36 mouse cellular contexts compared by ENCODE assay signal in genomic region chr5:95964940-95965339, GRCm38 (mm10). TPM values are rescaled to one million over a fixed set of nuclear protein-coding genes. Genes with fewer than 3 reads are reported as not detected.
"Had no signal": no experiment of that assay in that cellular context is flagged by ENCODE, and none has a peak within 500 bp of the region (broad histone marks: within the 10 kb centered on the region; RNA-seq: fewer than 3 reads in every experiment).

No protein-coding gene starts in this region.

- H3K4me2 ChIP-seq: heart, embryonic 12.5 days; hindbrain, embryonic 12.5 days; hindbrain, embryonic 14.5 days; intestine, embryonic 15.5 days; kidney, embryonic 15.5 days; limb, embryonic 12.5 days; liver, embryonic 11.5 days; liver, embryonic 13.5 days; liver, embryonic 15.5 days had no signal

- H3K27ac ChIP-seq: gastrocnemius, adult 2 months; heart, embryonic 10.5 days; hindbrain, embryonic 10.5 days; hindbrain, embryonic 12.5 days; hindbrain, embryonic 14.5 days; intestine, embryonic 15.5 days; kidney, embryonic 15.5 days; kidney, postnatal 0 days; limb, embryonic 10.5 days; limb, embryonic 12.5 days; liver, embryonic 13.5 days; liver, embryonic 15.5 days had no signal

- DNase-seq: gastrocnemius, adult 2 months; gastrocnemius, postnatal 10 days; gastrocnemius, postnatal 25 days; heart, adult 18-20 months; heart, postnatal 10 days; heart, postnatal 4 days; kidney, adult 11 months; kidney, adult 2 months; kidney, adult 9 months; kidney, postnatal 14 days; kidney, postnatal 36 days; layer of hippocampus, adult 9-11 months; layer of hippocampus, postnatal 36 days; liver; liver, embryonic 13.5 days had no signal

- H3K36me3 ChIP-seq: heart, embryonic 10.5 days; heart, embryonic 12.5 days; hindbrain, embryonic 10.5 days; hindbrain, embryonic 12.5 days; intestine, embryonic 15.5 days; kidney, embryonic 15.5 days; limb, embryonic 10.5 days; limb, embryonic 12.5 days; liver, embryonic 13.5 days; liver, embryonic 15.5 days had no signal

- H3K9me3 ChIP-seq: heart, embryonic 10.5 days; heart, embryonic 12.5 days; hindbrain, embryonic 10.5 days; hindbrain, embryonic 12.5 days; intestine, embryonic 15.5 days; kidney, embryonic 15.5 days; limb, embryonic 10.5 days; limb, embryonic 12.5 days; liver, embryonic 13.5 days; liver, embryonic 15.5 days had no signal

- H3K4me3 ChIP-seq: gastrocnemius, adult 2 months; heart, embryonic 10.5 days; heart, embryonic 12.5 days; hindbrain, embryonic 10.5 days; hindbrain, embryonic 12.5 days; intestine, embryonic 15.5 days; kidney, embryonic 15.5 days; limb, embryonic 10.5 days; limb, embryonic 12.5 days; liver, embryonic 13.5 days; liver, embryonic 15.5 days had no signal

- H3K4me1 ChIP-seq: heart, embryonic 10.5 days; heart, embryonic 12.5 days; hindbrain, embryonic 10.5 days; hindbrain, embryonic 12.5 days; intestine, embryonic 15.5 days; kidney, embryonic 15.5 days; limb, embryonic 10.5 days; limb, embryonic 12.5 days; liver, embryonic 13.5 days; liver, embryonic 15.5 days had no signal

- H3K9ac ChIP-seq: heart, embryonic 12.5 days; hindbrain, embryonic 12.5 days; hindbrain, embryonic 14.5 days; intestine, embryonic 15.5 days; kidney, embryonic 15.5 days; limb, embryonic 12.5 days; liver, embryonic 13.5 days; liver, embryonic 15.5 days had no signal

- H3K27me3 ChIP-seq: heart, embryonic 12.5 days; hindbrain, embryonic 12.5 days; intestine, embryonic 15.5 days; kidney, embryonic 15.5 days; limb, embryonic 12.5 days; liver, embryonic 13.5 days; liver, embryonic 15.5 days had no signal

- ATAC-seq: hindbrain, embryonic 16.5 days; inflammation-experienced regulatory T-cells, adult 6 months; intestine, embryonic 15.5 days had no signal

RNA-seq across cellular contexts. Expression of gene Cxcl13, which starts 8.2 kb away (rescaled TPM):
- total RNA-seq: gastrocnemius, postnatal 10 days; gastrocnemius, postnatal 25 days; gastrocnemius, postnatal 4 days; granulocyte monocyte progenitor cell, adult 5-6 weeks; layer of hippocampus, adult 18-20 months; layer of hippocampus, postnatal 14 days; layer of hippocampus, postnatal 36 days; left cerebral cortex, adult 18-20 months; left cerebral cortex, postnatal 10 days; left cerebral cortex, postnatal 36 days had no signal
